Mouse (Mus musculus) embryonic facial prominence, embryonic 10.5 days (tissue): ENCODE results near the gene Zfp709. TPM values are rescaled to one million over a fixed set of nuclear protein-coding genes. Genes with fewer than 3 reads are reported as not detected.
"Not testable (repeated sequence)": the region's sequence is repeated elsewhere in the genome, so short reads cannot be mapped to it uniquely, and the experiment has no call there.

Experiments
- DNase-seq: peaks from one replicate; pipeline ENCODE4 v3.0.0-alpha.2; 2017; ENCODE audit warnings: low spot score
- H3K27ac ChIP-seq: fragments of 300-500 bp; sonication (generic); replicated peaks from 2 replicates; pipeline ENCODE4 v1.5.1; 2016; ENCODE audit warnings: mild to moderate bottlenecking
- H3K27me3 ChIP-seq: fragments of 300-500 bp; sonication (generic); replicated peaks from 2 replicates; pipeline ENCODE4 v1.6.1; 2016; ENCODE audit warnings: low read depth, mild to moderate bottlenecking; ENCODE audit not compliant: poor library complexity, severe bottlenecking
- H3K36me3 ChIP-seq: fragments of 300-500 bp; sonication (generic); replicated peaks from 2 replicates; pipeline ENCODE4 v1.6.1; 2016; ENCODE audit warnings: mild to moderate bottlenecking, moderate library complexity
- H3K4me1 ChIP-seq: fragments of 300-500 bp; sonication (generic); 2 replicates; pipeline ENCODE4 v1.6.1; 2016
- H3K4me3 ChIP-seq: fragments of 300-500 bp; sonication (generic); 2 replicates; pipeline ENCODE4 v1.5.1; 2016; ENCODE audit warnings: mild to moderate bottlenecking, moderate library complexity
- H3K9me3 ChIP-seq: fragments of 300-500 bp; sonication (generic); 2 replicates; pipeline ENCODE4 v1.6.1; 2016; ENCODE audit warnings: mild to moderate bottlenecking
- WGBS: fragments of 180-500 bp; shearing (Covaris S2); methylation state at CpG from one replicate; pipeline ENCODE4 v1.1.7; 2016; 5-methylcytosine and 5-hydroxymethylcytosine counted together
- polyA plus RNA-seq: library from polyadenylated mRNA; unstranded; fragments of >200 nt; fragmentation: Nextera tagmentation; extraction: Ambion mirVana; gene quantifications from 2 replicates; pipeline ENCODE4 v1.2.1, GENCODE M21; 2016

Zfp709 gene
- polyA plus RNA-seq: 4.6 and 5.5 TPM in 2 replicates

- DNase-seq: peak; percentile 75
- Histone ChIP-seq H3K4me3 (peak within 1 kb of the TSS; percentile 83), H3K4me1 (peaks cover 10% of the 10 kb centered on the region), H3K36me3 (peaks cover 24% of the 10 kb centered on the region), H3K27me3 (peaks cover 7% of the 10 kb centered on the region), H3K9me3 (peaks cover 23% of the 10 kb centered on the region), H3K27ac (peak within 1 kb of the TSS; percentile 91)
- 7% methylated on average over 45 of the region's 45 CpGs for WGBS
These were observed at the start of gene Zfp709 for GRCm38 (mm10) chr8:71881618-71882274. Gene Zfp709 (plus strand): TSS chr8:71882019.

- not testable (repeated sequence) for H3K27me3 ChIP-seq, H3K27ac ChIP-seq, H3K4me3 ChIP-seq, H3K4me1 ChIP-seq, H3K36me3 ChIP-seq, H3K9me3 ChIP-seq, DNase-seq
- WGBS: 83% methylated on average over 4 of the region's 4 CpGs
These were observed 43.6 kb upstream of the Zfp709 start for GRCm38 (mm10) chr8:71838207-71838606.

GRCm38 (mm10) chr8:71841201-71841817, 40.5 kb upstream of the Zfp709 start:
- peak; percentile 9 for DNase-seq
- H3K36me3 ChIP-seq, H3K4me1 ChIP-seq, H3K4me3 ChIP-seq, H3K9me3 ChIP-seq, H3K27me3 ChIP-seq, H3K27ac ChIP-seq: not testable (repeated sequence)
- WGBS: 87% methylated on average over 3 of the region's 3 CpGs

GRCm38 (mm10) chr8:71842476-71842875, 39.3 kb upstream of the Zfp709 start:
- not testable (repeated sequence) for H3K9me3 ChIP-seq, H3K4me3 ChIP-seq, H3K4me1 ChIP-seq, DNase-seq, H3K27ac ChIP-seq, H3K36me3 ChIP-seq, H3K27me3 ChIP-seq
- 75% methylated on average over 2 of the region's 2 CpGs for WGBS

- not testable (repeated sequence) for H3K4me3 ChIP-seq, H3K4me1 ChIP-seq, H3K9me3 ChIP-seq, DNase-seq, H3K27me3 ChIP-seq, H3K36me3 ChIP-seq, H3K27ac ChIP-seq
- whole genome bisulfite sequencing: 75% methylated on average over 1 of the region's 1 CpGs
These were observed 37.4 kb upstream of the Zfp709 start for GRCm38 (mm10) chr8:71844453-71844852.

- not testable (repeated sequence) for H3K36me3 ChIP-seq, H3K4me3 ChIP-seq, H3K9me3 ChIP-seq, H3K27ac ChIP-seq, H3K27me3 ChIP-seq, H3K4me1 ChIP-seq, DNase-seq
- WGBS: 88% methylated on average over 1 of the region's 1 CpGs
These were observed 35.8 kb upstream of the Zfp709 start for GRCm38 (mm10) chr8:71845993-71846483.

GRCm38 (mm10) chr8:71846745-71847144, 35.1 kb upstream of the Zfp709 start:
- H3K36me3 ChIP-seq, H3K27me3 ChIP-seq, H3K4me3 ChIP-seq, DNase-seq, H3K4me1 ChIP-seq, H3K9me3 ChIP-seq, H3K27ac ChIP-seq: not testable (repeated sequence)
- WGBS: 87% methylated on average over 2 of the region's 2 CpGs

- not testable (repeated sequence) for H3K9me3 ChIP-seq, H3K4me3 ChIP-seq, H3K36me3 ChIP-seq, H3K4me1 ChIP-seq, H3K27ac ChIP-seq, DNase-seq, H3K27me3 ChIP-seq
- 75% methylated on average over 1 of the region's 1 CpGs for WGBS
These were observed 30.8 kb upstream of the Zfp709 start for GRCm38 (mm10) chr8:71851014-71851413.

GRCm38 (mm10) chr8:71853360-71853759, 28.5 kb upstream of the Zfp709 start:
- not testable (repeated sequence) for DNase-seq, H3K4me1 ChIP-seq, H3K4me3 ChIP-seq, H3K36me3 ChIP-seq, H3K9me3 ChIP-seq, H3K27ac ChIP-seq, H3K27me3 ChIP-seq

- not testable (repeated sequence) for H3K27ac ChIP-seq, H3K36me3 ChIP-seq, H3K27me3 ChIP-seq, H3K4me3 ChIP-seq, H3K9me3 ChIP-seq, DNase-seq, H3K4me1 ChIP-seq
- 74% methylated on average over 9 of the region's 10 CpGs for WGBS
These were observed 25.0 kb upstream of the Zfp709 start for GRCm38 (mm10) chr8:71856630-71857328.

- not testable (repeated sequence) for DNase-seq, H3K36me3 ChIP-seq, H3K27ac ChIP-seq, H3K27me3 ChIP-seq, H3K4me1 ChIP-seq, H3K9me3 ChIP-seq, H3K4me3 ChIP-seq
- WGBS: 82% methylated on average over 2 of the region's 2 CpGs
These were observed 24.5 kb upstream of the Zfp709 start for GRCm38 (mm10) chr8:71857364-71857763.

GRCm38 (mm10) chr8:71861551-71861950, 20.3 kb upstream of the Zfp709 start:
- WGBS: 65% methylated on average over 1 of the region's 1 CpGs

GRCm38 (mm10) chr8:71862038-71862437, 19.8 kb upstream of the Zfp709 start:
- not testable (repeated sequence) for H3K27me3 ChIP-seq, H3K4me1 ChIP-seq, H3K36me3 ChIP-seq, H3K4me3 ChIP-seq, H3K9me3 ChIP-seq, H3K27ac ChIP-seq, DNase-seq

More at GRCm38 (mm10) chr8:71861551-71861950, 20.3 kb upstream of the Zfp709 start:
- H3K4me3 ChIP-seq, H3K36me3 ChIP-seq, H3K27me3 ChIP-seq, H3K27ac ChIP-seq, H3K4me1 ChIP-seq, DNase-seq, H3K9me3 ChIP-seq: not testable (repeated sequence)
